Comparison of ENCODE assay signal across 17 mouse cellular contexts in the genomic region with DNA sequence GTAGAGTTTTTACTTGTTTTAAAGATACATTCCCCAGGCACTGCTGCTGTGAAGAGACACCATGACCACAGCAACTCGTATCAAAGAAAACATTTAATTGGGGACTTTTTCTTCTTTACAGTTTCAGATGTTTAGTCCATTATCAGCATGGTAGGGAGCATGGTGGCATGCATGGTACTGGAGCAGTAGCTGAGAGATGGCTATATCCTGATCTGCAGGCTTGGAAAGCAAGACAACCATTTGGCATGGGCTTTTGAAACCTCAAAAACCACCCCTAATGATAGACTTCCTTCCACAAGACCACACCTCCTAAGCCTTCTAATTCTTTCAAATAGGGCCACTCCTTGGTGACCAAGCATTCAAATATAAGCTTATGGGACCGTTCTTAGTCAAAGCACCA. TPM values are rescaled to one million over a fixed set of nuclear protein-coding genes. Genes with fewer than 3 reads are reported as not detected.
DNase-seq lines count a peak whose midpoint lies in the region; ATAC-seq and TF ChIP-seq lines count a peak whose summit lies in the region.
"Had no signal": no experiment of that assay in that cellular context is flagged by ENCODE, and none has a peak within 500 bp of the region (broad histone marks: within the 10 kb centered on the region; RNA-seq: fewer than 3 reads in every experiment).

No protein-coding gene starts in this region.

- H3K4me1 ChIP-seq in heart, embryonic 14.5 days (ENCODE audit: control insufficient read depth in 2 of 2, insufficient read depth in 2 of 2, low read length in 2 of 2) = peaks cover 0 to 6% of the 10 kb centered on the region in 2 experiments; a peak in 2 of 4 replicates
- peaks cover 10% of the 10 kb centered on the region; the same call in 1 of the 2 replicates for H3K4me1 ChIP-seq in lung, embryonic 15.5 days
- peaks cover 19% of the 10 kb centered on the region for H3K4me1 ChIP-seq in embryonic facial prominence, embryonic 10.5 days
- peaks cover 0 to 4% of the 10 kb centered on the region in 2 experiments; a peak in 3 of 4 replicates for H3K4me1 ChIP-seq in liver, embryonic 14.5 days (replicated peaks; ENCODE audit: control insufficient read depth in 2 of 2, insufficient read depth in 2 of 2, low read length in 1 of 2)

- H3K9ac ChIP-seq in heart, embryonic 14.5 days (ENCODE audit: low read length) = no peak overlapping the region
- no peak overlapping the region for H3K9ac ChIP-seq in lung, embryonic 15.5 days
- H3K9ac ChIP-seq in liver, embryonic 14.5 days (replicated peaks) = no peak overlapping the region
- H3K9ac ChIP-seq: hindbrain, embryonic 15.5 days; midbrain, embryonic 12.5 days had no signal

- no peak for TF ChIP-seq EP300 in liver, embryonic 14.5 days (IDR thresholded peaks at IDR 0.05; ENCODE audit: low read depth)

- no peak overlapping the region; a peak in 1 of 4 replicates for H3K4me3 ChIP-seq in heart, embryonic 14.5 days (ENCODE audit: control insufficient read depth in 1 of 2, insufficient read depth in 1 of 2, low read depth in 1 of 2, low read length in 2 of 2)
- H3K4me3 ChIP-seq in lung, embryonic 15.5 days = peak overlapping the region; percentile 100
- H3K4me3 ChIP-seq in embryonic facial prominence, embryonic 10.5 days = peak overlapping the region; percentile 77
- H3K4me3 ChIP-seq in liver, embryonic 14.5 days (ENCODE audit: insufficient read depth in 1 of 2, low read depth in 2 of 2, low read length in 2 of 2) = no peak overlapping the region; a peak in 1 of 4 replicates

- no peaks in the 10 kb centered on the region for H3K9me3 ChIP-seq in heart, embryonic 14.5 days (ENCODE audit: control insufficient read depth, low read length)
- no peaks in the 10 kb centered on the region for H3K9me3 ChIP-seq in lung, embryonic 15.5 days
- no peaks in the 10 kb centered on the region for H3K9me3 ChIP-seq in embryonic facial prominence, embryonic 10.5 days
- no peaks in the 10 kb centered on the region for H3K9me3 ChIP-seq in liver, embryonic 14.5 days (ENCODE audit: control insufficient read depth, low read length)
- H3K9me3 ChIP-seq: hindbrain, embryonic 15.5 days; midbrain, embryonic 12.5 days had no signal

- no peak for TF ChIP-seq CTCF in liver, embryonic 14.5 days (IDR thresholded peaks at IDR 0.05; ENCODE audit: low read depth)

- ATAC-seq in heart, embryonic 14.5 days (ENCODE audit: insufficient number of reproducible peaks, insufficient read depth, low FRiP score, low read depth) = no peak
- no peak for ATAC-seq in lung, embryonic 15.5 days (ENCODE audit: borderline replicate concordance, extremely low read depth, low FRiP score, low TSS enrichment)
- ATAC-seq in liver, embryonic 14.5 days (ENCODE audit: insufficient read depth) = no peak

- no peaks in the 10 kb centered on the region for H3K27me3 ChIP-seq in heart, embryonic 14.5 days (ENCODE audit: control insufficient read depth, insufficient read depth, low read length)
- no peaks in the 10 kb centered on the region for H3K27me3 ChIP-seq in lung, embryonic 15.5 days
- no peaks in the 10 kb centered on the region for H3K27me3 ChIP-seq in embryonic facial prominence, embryonic 10.5 days (replicated peaks; ENCODE audit: low read depth, poor library complexity, severe bottlenecking)
- no peaks in the 10 kb centered on the region for H3K27me3 ChIP-seq in liver, embryonic 14.5 days (ENCODE audit: control insufficient read depth, insufficient read depth, low read length)
- H3K27me3 ChIP-seq: hindbrain, embryonic 15.5 days; midbrain, embryonic 12.5 days had no signal

- 97% methylated on average over 2 of the region's 2 CpGs for WGBS in heart, embryonic 14.5 days
- 88% methylated on average over 2 of the region's 2 CpGs for WGBS in lung, embryonic 15.5 days
- WGBS in embryonic facial prominence, embryonic 10.5 days = 92% methylated on average over 2 of the region's 2 CpGs
- 80% methylated on average over 2 of the region's 2 CpGs for WGBS in liver, embryonic 14.5 days (ENCODE audit: insufficient replicate concordance)

- H3K36me3 ChIP-seq in heart, embryonic 14.5 days (ENCODE audit: control insufficient read depth, insufficient read depth, low read length) = no peaks in the 10 kb centered on the region
- no peaks in the 10 kb centered on the region for H3K36me3 ChIP-seq in lung, embryonic 15.5 days
- H3K36me3 ChIP-seq in embryonic facial prominence, embryonic 10.5 days (replicated peaks) = peaks cover 10% of the 10 kb centered on the region
- H3K36me3 ChIP-seq in liver, embryonic 14.5 days (replicated peaks; ENCODE audit: control insufficient read depth, insufficient read depth, low read depth) = no peaks in the 10 kb centered on the region
- H3K36me3 ChIP-seq: hindbrain, embryonic 15.5 days; midbrain, embryonic 12.5 days had no signal

- DNase-seq in heart, postnatal 10 days = no peak
- DNase-seq in lung, postnatal 25 days (ENCODE audit: low spot score) = no peak
- no peak for DNase-seq in embryonic facial prominence, embryonic 10.5 days (ENCODE audit: low spot score)
- no peak for DNase-seq in liver, embryonic 14.5 days (ENCODE audit: low read depth in 3 of 3, low spot score in 3 of 3)
- DNase-seq in T-cell, adult 2 months (ENCODE audit: low spot score) = no peak
- DNase-seq in layer of hippocampus, postnatal 36 days = no peak
- DNase-seq: adrenal gland, postnatal 10 days; cerebellum, adult 8-10 months; embryo, embryonic 11 days; layer of hippocampus, adult 9-11 months; lung, postnatal 10 days; spleen, adult 18-20 months; thymus, postnatal 25 days had no signal

- intact Hi-C loops in heart, postnatal 10 days (cut with DNase I) = no loop called here

- H3K4me2 ChIP-seq in heart, embryonic 14.5 days (ENCODE audit: low read length) = peak overlapping the region; percentile 69
- H3K4me2 ChIP-seq in lung, embryonic 15.5 days = peak overlapping the region; percentile 61; the same call in 1 of the 2 replicates
- peak overlapping the region; percentile 86; the same call in 1 of the 2 replicates for H3K4me2 ChIP-seq in liver, embryonic 14.5 days (ENCODE audit: low read depth)

- no peak overlapping the region for H3K27ac ChIP-seq in heart, embryonic 14.5 days (replicated peaks in 1 of 2; ENCODE audit: control insufficient read depth in 1 of 2, insufficient read depth in 1 of 2, low read depth in 2 of 2, low read length in 2 of 2)
- H3K27ac ChIP-seq in lung, embryonic 15.5 days = no peak overlapping the region
- H3K27ac ChIP-seq in embryonic facial prominence, embryonic 10.5 days (replicated peaks) = no peak overlapping the region
- H3K27ac ChIP-seq in liver, embryonic 14.5 days = no peak overlapping the region
- H3K27ac ChIP-seq: hindbrain, embryonic 15.5 days; midbrain, embryonic 12.5 days had no signal

RNA-seq across cellular contexts. Expression of a gene that starts 1.1 kb away (rescaled TPM):
- polyA plus RNA-seq in heart, embryonic 14.5 days (2014; fragmentation: Nextera tagmentation; extraction: Ambion mirVana) = 29.5 and 33.1 TPM in 2 replicates
- 100 to 1,000 TPM in 1 of 2 experiments, 10 to 100 TPM in 1; 97.2 to 100 TPM for total RNA-seq in heart, postnatal 10 days (2021)
- 44.3 and 46.3 TPM in 2 replicates for polyA plus RNA-seq in lung, embryonic 15.5 days (2015; fragmentation: Nextera tagmentation; extraction: Ambion mirVana)
- 68.1 and 68.7 TPM in 2 replicates for polyA plus RNA-seq in embryonic facial prominence, embryonic 10.5 days (2016; fragmentation: Nextera tagmentation; extraction: Ambion mirVana)
- polyA plus RNA-seq in liver, embryonic 14.5 days (2012; rRNA removed) = 9.3 and 12.1 TPM in 2 replicates
- polyA plus RNA-seq in liver, embryonic 14.5 days (2014; fragmentation: Nextera tagmentation; extraction: Ambion mirVana) = 10.7 TPM in 2 replicates
- 100 to 1,000 TPM in 1 of 2 experiments, 10 to 100 TPM in 1; 92.9 to 101 TPM for total RNA-seq in layer of hippocampus, postnatal 36 days (2021)

RNA-seq across cellular contexts. Expression of a gene that starts 23.3 kb away (rescaled TPM):
- 28.8 and 30.1 TPM in 2 replicates for polyA plus RNA-seq in heart, embryonic 14.5 days (2014; fragmentation: Nextera tagmentation; extraction: Ambion mirVana)
- 1 to 10 TPM; 2.5 to 2.6 TPM for total RNA-seq in heart, postnatal 10 days (2021)
- 36.9 and 37.8 TPM in 2 replicates for polyA plus RNA-seq in lung, embryonic 15.5 days (2015; fragmentation: Nextera tagmentation; extraction: Ambion mirVana)
- polyA plus RNA-seq in embryonic facial prominence, embryonic 10.5 days (2016; fragmentation: Nextera tagmentation; extraction: Ambion mirVana) = 88.1 and 91.7 TPM in 2 replicates
- polyA plus RNA-seq in liver, embryonic 14.5 days (2012; rRNA removed) = 33.2 and 41.9 TPM in 2 replicates
- 63.4 and 70.2 TPM in 2 replicates for polyA plus RNA-seq in liver, embryonic 14.5 days (2014; fragmentation: Nextera tagmentation; extraction: Ambion mirVana)
- total RNA-seq in layer of hippocampus, postnatal 36 days (2021) = 10 to 100 TPM; 81.2 to 86.8 TPM

RNA-seq across cellular contexts. Expression of a gene that starts 44.7 kb away (rescaled TPM):
- polyA plus RNA-seq in heart, embryonic 14.5 days (2014; fragmentation: Nextera tagmentation; extraction: Ambion mirVana) = 24.6 and 25.0 TPM in 2 replicates
- 10 to 100 TPM; 19.7 to 21.5 TPM for total RNA-seq in heart, postnatal 10 days (2021)
- polyA plus RNA-seq in lung, embryonic 15.5 days (2015; fragmentation: Nextera tagmentation; extraction: Ambion mirVana) = 32.8 and 34.3 TPM in 2 replicates
- 52.1 and 52.9 TPM in 2 replicates for polyA plus RNA-seq in embryonic facial prominence, embryonic 10.5 days (2016; fragmentation: Nextera tagmentation; extraction: Ambion mirVana)
- 12.8 and 17.2 TPM in 2 replicates for polyA plus RNA-seq in liver, embryonic 14.5 days (2012; rRNA removed)
- 15.9 and 19.3 TPM in 2 replicates for polyA plus RNA-seq in liver, embryonic 14.5 days (2014; fragmentation: Nextera tagmentation; extraction: Ambion mirVana)
- 10 to 100 TPM; 40.4 to 41.2 TPM for total RNA-seq in layer of hippocampus, postnatal 36 days (2021)

Comparison
In these comparisons a context has a peak if more than half of its experiments do, and no peak if none do; other contexts are left out.
1. H3K4me3 ChIP-seq: peak in lung, embryonic 15.5 days (single experiment) and embryonic facial prominence, embryonic 10.5 days (single experiment); none in heart, embryonic 14.5 days (0 of 2) and liver, embryonic 14.5 days (0 of 2).
2. Peak in every context shown above with its lines, with median percentiles within 50 percentile points of each other: H3K4me2 ChIP-seq.